Mouse (Mus musculus) G1E-ER4 (cell line): ENCODE data around the gene Lmna. TPM values are rescaled to one million over a fixed set of nuclear protein-coding genes. Genes with fewer than 3 reads are reported as not detected.

Experiments
- GATA1 ChIP-seq: IDR thresholded peaks from one replicate; pipeline ENCODE4 v1.8.0; 2012; ENCODE audit warnings: low read length, inconsistent platforms
- polyA plus RNA-seq: library from polyadenylated mRNA; stranded (reverse); fragments of >175 nt; gene quantifications from 2 replicates; pipeline ENCODE4 v1.2.3, GENCODE M21; 2012

Gene Lmna
- polyA plus RNA-seq, 1 experiment = 421 TPM

- TF ChIP-seq GATA1 = no peak
These were observed 8.3 kb downstream of the Lmna start for GRCm38 (mm10) chr3:88501366-88502030.

- no peak for TF ChIP-seq GATA1
These were observed 8.9 kb downstream of the Lmna start for GRCm38 (mm10) chr3:88500655-88501365.

GRCm38 (mm10) chr3:88500087-88500486 lies 9.7 kb downstream of the Lmna start:
- TF ChIP-seq GATA1 = no peak

GRCm38 (mm10) chr3:88499580-88499979 lies 10.2 kb downstream of the Lmna start:
- no peak for TF ChIP-seq GATA1

GRCm38 (mm10) chr3:88495741-88496415 lies 13.9 kb downstream of the Lmna start:
- no peak for TF ChIP-seq GATA1

GRCm38 (mm10) chr3:88494836-88495628 lies 14.7 kb downstream of the Lmna start:
- peak; percentile 11 for TF ChIP-seq GATA1

GRCm38 (mm10) chr3:88493706-88494582 lies 15.8 kb downstream of the Lmna start:
- TF ChIP-seq GATA1 = no peak

- TF ChIP-seq GATA1 = no peak
These were observed 22.4 kb downstream of the Lmna start for GRCm38 (mm10) chr3:88487396-88487795.

- TF ChIP-seq GATA1 = no peak
These were observed 22.9 kb downstream of the Lmna start for GRCm38 (mm10) chr3:88486887-88487286.

- no peak for TF ChIP-seq GATA1
These were observed 23.7 kb downstream of the Lmna start for GRCm38 (mm10) chr3:88486043-88486442.

- TF ChIP-seq GATA1 = no peak
These were observed 25.0 kb downstream of the Lmna start for GRCm38 (mm10) chr3:88484597-88485316.

GRCm38 (mm10) chr3:88483621-88484020 lies 26.1 kb downstream of the Lmna start:
- no peak for TF ChIP-seq GATA1

GRCm38 (mm10) chr3:88483141-88483540 lies 26.6 kb downstream of the Lmna start:
- no peak for TF ChIP-seq GATA1

GRCm38 (mm10) chr3:88482336-88482735 lies 27.4 kb downstream of the Lmna start:
- TF ChIP-seq GATA1 = no peak
